Mouse (Mus musculus) left cerebral cortex, postnatal 10 days (tissue): ENCODE results near the gene Pcsk4. TPM values are rescaled to one million over a fixed set of nuclear protein-coding genes. Genes with fewer than 3 reads are reported as not detected.
A peak's percentile ranks its signal among the peaks of the same experiment; 100 is the strongest.

Source experiments
- DNase-seq, 2 experiments: peaks; one replicate each; pipeline ENCODE4 v3.0.0; 2021 to 2022; ENCODE audit warnings: low spot score in 2 of 2, mixed read lengths in 1 of 2; ENCODE audit errors: extremely low spot score in 1 of 2
- intact Hi-C: fragments of 180-260 bp; cut with DNase I; formaldehyde crosslinking; loops from one replicate; pipeline ENCODE4 v1.15.1; 2025
- microRNA-seq: library from miRNA; unstranded; fragments of <30 nt; microRNA quantifications from one replicate; pipeline ENCODE4 v1.2.0, GENCODE M21; 2022
- total RNA-seq, 2 experiments: library from RNA; stranded (reverse); gene quantifications; 2 replicates each; pipeline ENCODE4 v1.2.3; 2021

Pcsk4 gene
- total RNA-seq, 2 experiments from 2014 or later = 9.8 to 9.9 TPM

DNA sequence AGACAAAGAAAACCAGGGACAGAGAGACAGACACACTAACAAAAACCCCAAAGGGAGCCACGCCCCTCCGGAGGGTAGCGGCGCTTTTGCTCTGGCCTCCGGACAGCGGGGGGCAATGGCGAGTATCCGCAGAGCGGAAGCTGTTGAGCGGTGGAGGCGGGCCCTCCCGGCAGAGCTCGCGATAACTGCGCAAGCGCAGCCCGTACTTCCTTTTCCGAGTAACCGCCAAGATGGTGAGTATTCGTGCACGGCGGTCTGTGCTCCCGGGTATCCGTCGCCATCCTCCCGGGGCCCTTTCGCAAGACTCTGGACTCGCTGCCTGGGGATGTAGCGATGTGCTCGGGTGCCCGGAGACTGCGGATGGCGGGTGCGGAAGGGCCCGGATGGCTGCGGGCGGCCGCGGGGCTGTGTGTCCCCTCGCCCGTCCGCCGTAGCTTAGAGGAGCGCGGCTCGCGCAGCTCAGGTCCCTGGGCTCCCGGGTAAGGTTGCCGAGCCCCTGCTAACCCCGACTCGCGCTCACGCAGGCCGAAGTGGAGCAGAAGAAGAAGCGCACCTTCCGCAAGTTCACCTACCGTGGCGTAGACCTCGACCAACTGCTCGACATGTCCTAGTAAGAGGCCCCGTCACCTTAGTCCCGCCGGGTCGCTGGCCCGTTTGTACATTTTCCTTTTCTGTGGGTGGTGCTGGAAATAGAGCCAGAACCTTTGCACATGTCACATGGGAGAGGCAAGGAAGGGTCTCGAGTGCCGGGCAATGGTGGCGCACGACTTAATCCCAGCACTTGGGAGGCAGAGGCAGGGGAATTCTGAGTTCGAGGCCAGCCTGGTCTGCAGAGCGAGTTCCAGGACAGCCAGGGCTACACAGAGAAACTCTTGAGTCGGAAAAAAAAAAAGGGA lies 36.8 kb downstream of the Pcsk4 start, which contains the start of gene Rps15:
TSS of gene Rps15 (plus strand) at position 203 of the 896 bp plus-strand sequence.
- peak; percentile 92 to 99 for DNase-seq
- intact Hi-C loops = no loop called here

DNA sequence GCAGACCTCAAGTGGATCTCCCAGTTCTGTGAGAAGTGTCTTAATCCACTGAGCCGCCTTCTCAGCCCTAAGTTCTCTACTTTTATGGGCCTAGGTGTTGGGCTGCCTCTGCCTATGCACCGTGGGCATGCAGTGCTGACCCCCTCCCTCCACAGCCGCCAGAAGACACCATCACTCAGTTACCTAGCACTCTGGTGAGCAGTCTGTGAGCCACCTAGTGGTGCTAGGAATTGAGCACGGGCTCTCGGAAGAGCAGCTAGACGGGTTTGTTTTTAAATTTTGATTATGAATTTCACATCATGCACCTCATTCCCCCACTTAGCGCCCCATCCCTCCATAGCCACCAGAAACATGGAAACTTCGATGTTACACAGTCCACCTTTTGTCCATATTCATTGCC lies 40.6 kb downstream of the Pcsk4 start:
- intact Hi-C loops = no loop called here
- DNase-seq = no peak

DNA sequence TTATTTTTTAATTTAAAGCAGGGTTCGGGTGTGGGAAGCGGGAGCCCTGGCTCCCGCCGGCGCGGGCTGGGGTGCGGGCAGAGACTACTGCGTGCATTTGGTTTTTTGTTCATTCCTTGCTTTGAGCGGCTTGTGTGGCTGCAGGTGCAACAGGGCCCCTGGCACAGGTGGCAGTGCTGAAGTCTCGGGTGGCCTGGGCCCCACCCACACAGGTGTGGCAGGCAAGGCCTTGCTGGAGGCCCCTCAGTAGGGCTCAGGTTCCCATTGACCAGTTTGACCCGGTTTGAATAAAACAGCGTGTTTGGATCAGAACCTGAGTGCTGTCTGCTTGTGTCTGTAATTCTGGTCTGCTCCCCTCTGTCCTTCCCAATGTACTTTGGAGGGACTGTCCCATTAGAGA lies 41.2 kb downstream of the Pcsk4 start:
- intact Hi-C loops = no loop called here
- no peak for DNase-seq

GRCm38 (mm10) chr10:80285222-80286070 lies 43.9 kb downstream of the Pcsk4 start:
- no peak for DNase-seq
- intact Hi-C loops = no loop called here

DNA sequence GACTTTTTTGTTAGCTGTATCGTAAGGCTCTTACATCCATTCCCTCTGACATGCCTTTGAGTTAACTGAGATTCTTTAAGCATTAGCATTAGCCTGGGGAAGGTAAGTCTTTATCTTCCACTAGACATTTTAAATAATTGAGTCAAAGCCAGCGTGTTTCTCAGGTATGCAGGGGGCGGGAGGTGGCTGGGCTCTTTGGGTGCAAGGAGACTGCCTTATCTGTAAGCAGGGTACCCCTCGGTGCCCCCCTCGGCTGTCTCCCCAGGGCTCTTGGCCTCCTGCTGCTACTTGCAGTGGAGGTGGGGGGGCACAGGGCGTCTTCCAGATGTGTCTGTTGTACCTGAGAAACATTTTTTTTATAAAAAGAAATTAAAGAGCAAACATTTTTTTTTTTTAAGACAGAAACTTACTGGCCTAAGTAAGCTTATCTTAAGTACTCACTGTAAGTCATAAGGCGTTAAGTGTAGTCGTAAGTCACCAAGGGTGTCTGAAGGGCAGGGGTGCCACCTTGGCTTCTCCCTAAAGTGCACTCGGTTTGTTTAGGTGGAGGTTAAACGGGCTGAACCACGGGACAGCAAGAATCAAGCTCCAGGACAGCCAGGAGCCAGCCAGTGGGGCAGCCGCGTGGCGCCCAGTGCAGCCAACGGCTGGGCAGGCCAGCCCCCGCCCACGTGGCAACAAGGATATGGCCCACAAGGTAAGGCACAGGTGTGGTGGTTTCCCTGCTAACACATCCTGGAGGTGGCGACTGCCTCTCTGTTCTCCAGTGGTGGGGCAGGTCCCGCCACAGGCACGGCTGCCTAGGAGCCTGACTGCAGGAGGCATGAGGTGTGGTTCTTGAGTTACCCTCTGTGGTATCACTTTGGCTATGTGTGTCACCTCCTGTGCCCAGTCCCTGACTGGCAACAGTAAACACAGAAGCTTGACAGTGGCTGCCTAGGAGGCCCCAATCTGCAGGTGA lies 46.5 kb downstream of the Pcsk4 start:
- no peak for DNase-seq
- intact Hi-C loops = no loop called here

- DNase-seq = no peak
- intact Hi-C loops = no loop called here
These were observed 47.4 kb downstream of the Pcsk4 start for GRCm38 (mm10) chr10:80281921-80282371.

- no peak for DNase-seq
- intact Hi-C loops = no loop called here
These were observed 48.0 kb downstream of the Pcsk4 start for GRCm38 (mm10) chr10:80281304-80281703.

DNA sequence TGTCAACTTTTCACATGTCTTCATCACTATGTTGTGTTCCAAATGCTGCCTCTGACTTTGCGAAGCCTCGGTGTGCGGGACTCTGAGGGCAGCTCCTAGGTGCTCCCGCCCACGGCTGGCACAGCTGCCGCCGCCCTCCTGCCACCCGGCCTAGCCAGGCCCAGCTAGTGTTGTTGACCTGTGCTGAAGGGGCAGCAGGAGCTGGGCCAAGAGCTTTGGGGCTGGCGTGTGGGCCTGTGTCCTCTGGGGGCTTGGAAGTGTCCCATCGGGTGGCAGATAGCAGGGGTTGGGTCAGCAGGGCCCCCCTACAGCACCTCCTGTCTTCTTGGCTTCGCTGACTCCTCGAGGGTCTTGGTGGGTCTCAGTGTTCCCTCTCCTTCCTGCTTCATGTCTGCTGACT lies 50.0 kb downstream of the Pcsk4 start:
- intact Hi-C loops = no loop called here
- DNase-seq = no peak

DNA sequence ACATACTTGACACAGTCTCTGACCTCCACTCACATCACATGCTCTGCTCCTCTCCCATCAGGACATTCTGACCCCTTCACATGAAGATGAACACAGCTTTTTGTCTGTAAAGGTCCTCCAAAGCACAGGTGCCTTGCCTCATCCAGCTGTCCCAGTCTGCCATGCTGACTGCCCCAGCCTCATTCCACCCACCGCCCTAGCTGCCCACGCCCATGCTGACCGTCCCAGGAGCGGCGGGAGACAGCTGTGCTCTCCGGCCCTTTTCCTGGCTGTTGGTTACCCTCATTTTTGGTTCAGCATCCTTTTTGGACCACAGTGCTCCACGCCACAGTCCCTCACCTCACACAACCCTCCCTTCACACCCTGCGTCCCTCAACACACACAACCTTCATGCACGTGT lies 50.9 kb downstream of the Pcsk4 start:
- intact Hi-C loops = no loop called here
- DNase-seq = no peak

DNA sequence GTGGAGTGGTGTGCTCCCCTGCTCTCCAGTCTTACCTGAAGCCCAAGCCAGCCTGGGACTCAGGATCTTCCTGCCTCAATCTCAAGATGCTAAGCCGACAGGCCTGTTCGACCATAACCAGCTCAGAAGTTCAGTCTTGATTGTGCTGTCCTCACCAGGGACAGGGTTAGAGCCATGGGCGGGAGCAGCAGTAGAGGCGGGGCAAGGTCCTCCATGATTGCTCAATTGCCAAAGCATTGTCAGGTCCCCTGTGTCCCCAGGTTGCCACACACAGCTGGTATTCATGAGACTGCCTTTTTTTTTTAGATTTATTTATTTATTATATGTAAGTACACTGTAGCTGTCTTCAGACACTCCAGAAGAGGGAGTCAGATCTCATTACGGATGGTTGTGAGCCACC lies 53.1 kb downstream of the Pcsk4 start:
- intact Hi-C loops = no loop called here
- DNase-seq = no peak

- no peak for DNase-seq
- intact Hi-C loops = no loop called here
These were observed 55.5 kb downstream of the Pcsk4 start for GRCm38 (mm10) chr10:80273847-80274246.

GRCm38 (mm10) chr10:80271870-80272585 lies 57.3 kb downstream of the Pcsk4 start:
- no peak for DNase-seq
- intact Hi-C loops = no loop called here

Small RNA genes lying within 50 kb of the gene (microRNA-seq; reads per million reads assigned to microRNA genes)
- 3.7 reads per million, percentile 9 among the genes with 10 or more reads in this experiment for gene Mir6911

Other genes starting within 250 kb of the Pcsk4 start
- 10 to 100 TPM; 20.4 to 21.2 TPM for gene Sbno2, start 223.9 kb downstream of the Pcsk4 start, total RNA-seq
- gene Stk11, start 213.7 kb downstream of the Pcsk4 start, total RNA-seq = 10 to 100 TPM; 81.6 to 93.4 TPM
- 100 to 1,000 TPM; 342 to 379 TPM for gene Atp5d, start 190.9 kb downstream of the Pcsk4 start, total RNA-seq
- 100 to 1,000 TPM; 394 to 415 TPM for gene Cbarp, start 188.7 kb downstream of the Pcsk4 start, total RNA-seq
- gene Midn, start 181.2 kb downstream of the Pcsk4 start, total RNA-seq = 100 to 1,000 TPM in 1 of 2 experiments, 10 to 100 TPM in 1; 92.6 to 103 TPM
- 100 to 1,000 TPM; 138 to 151 TPM for gene Cirbp, start 163.5 kb downstream of the Pcsk4 start, total RNA-seq
- 1 to 10 TPM; 4.5 TPM for gene 1600002K03Rik, start 156.6 kb downstream of the Pcsk4 start, total RNA-seq
- gene Efna2, start 150.0 kb downstream of the Pcsk4 start, total RNA-seq = 10 to 100 TPM; 18.4 to 19.1 TPM
- 10 to 100 TPM; 43.5 to 45.3 TPM for gene Mum1, start 103.1 kb downstream of the Pcsk4 start, total RNA-seq
- gene Ndufs7, start 80.4 kb downstream of the Pcsk4 start, total RNA-seq = 100 to 1,000 TPM; 142 to 161 TPM
- gene Gamt, start 68.5 kb downstream of the Pcsk4 start, total RNA-seq = 10 to 100 TPM; 25.9 to 26.0 TPM
- gene Dazap1, start 68.0 kb downstream of the Pcsk4 start, total RNA-seq = 10 to 100 TPM; 95.2 to 98.6 TPM
- gene Rps15, start 37.0 kb downstream of the Pcsk4 start, total RNA-seq = 100 to 1,000 TPM; 784 to 803 TPM
- gene Apc2, start 33.5 kb downstream of the Pcsk4 start, total RNA-seq = 100 to 1,000 TPM; 175 to 194 TPM
- 10 to 100 TPM; 19.9 to 21.0 TPM for gene 2310011J03Rik, start 9.0 kb downstream of the Pcsk4 start, total RNA-seq
- gene Reep6, start 455 bp upstream of the Pcsk4 start, total RNA-seq = 10 to 100 TPM in 1 of 2 experiments, 1 to 10 TPM in 1; 9.3 to 10.1 TPM
- gene Adamtsl5, start 18.9 kb upstream of the Pcsk4 start, total RNA-seq = under 1 TPM; 0.66 to 0.85 TPM
- 1 to 10 TPM; 3.1 to 5.1 TPM for gene Plk5, start 27.0 kb upstream of the Pcsk4 start, total RNA-seq
- 10 to 100 TPM; 31.1 to 35.4 TPM for gene Mex3d, start 58.2 kb upstream of the Pcsk4 start, total RNA-seq
- 100 to 1,000 TPM; 121 to 124 TPM for gene Mbd3, start 70.1 kb upstream of the Pcsk4 start, total RNA-seq
- 100 to 1,000 TPM; 508 to 513 TPM for gene Uqcr11, start 77.3 kb upstream of the Pcsk4 start, total RNA-seq
- 10 to 100 TPM; 29.6 to 31.1 TPM for gene Tcf3, start 104.1 kb upstream of the Pcsk4 start, total RNA-seq
- not detected for gene Onecut3, start 165.3 kb upstream of the Pcsk4 start, total RNA-seq
- under 1 TPM; 0.14 to 0.49 TPM for gene Atp8b3, start 209.6 kb upstream of the Pcsk4 start, total RNA-seq
- gene Rexo1, start 232.1 kb upstream of the Pcsk4 start, total RNA-seq = 10 to 100 TPM; 49.5 to 49.6 TPM
- gene Klf16, start 247.8 kb upstream of the Pcsk4 start, total RNA-seq = 10 to 100 TPM; 40.1 to 46.3 TPM